Mouse (Mus musculus) lung, postnatal 0 days (tissue): Measurements from ENCODE around the gene Osbpl10.

Experiments used
- CTCF ChIP-seq: IDR thresholded peaks from 2 replicates; pipeline ENCODE4 v1.5.1; 2016; ENCODE audit warnings: antibody characterized with exemption, mild to moderate bottlenecking
- EP300 ChIP-seq: IDR thresholded peaks from 2 replicates; pipeline ENCODE4 v1.6.1; 2016; ENCODE audit warnings: antibody characterized with exemption, mild to moderate bottlenecking, control low read depth

GRCm38 (mm10) chr9:115088295-115088993, 110.1 kb downstream of the Osbpl10 start:
- peak; percentile 95 for TF ChIP-seq CTCF
- no peak for TF ChIP-seq EP300
